Mouse (Mus musculus) MEL (cell line): ENCODE results near the gene Cotl1. TPM values are rescaled to one million over a fixed set of nuclear protein-coding genes. Genes with fewer than 3 reads are reported as not detected.

Experiments
- DNase-seq: peaks from one replicate; pipeline ENCODE4 v3.0.0; 2011; ENCODE audit warnings: low read depth, low spot score
- H3K27ac ChIP-seq: 2 replicates; pipeline ENCODE4 v1.5.1; 2012; ENCODE audit warnings: low read depth, mild to moderate bottlenecking, control low read depth, low read length, moderate library complexity; ENCODE audit not compliant: control insufficient read depth
- H3K27me3 ChIP-seq, 2 experiments: fragments of 150-350 bp in 1 of 2; sonication (generic) in 1 of 2; 2 replicates each; pipeline ENCODE4 v1.6.1; 2012; ENCODE audit warnings: low read length in 2 of 2, mild to moderate bottlenecking in 2 of 2, improper control_type of control experiment in 1 of 2, moderate library complexity in 1 of 2; ENCODE audit not compliant: insufficient read depth in 2 of 2, control insufficient read depth in 1 of 2
- H3K36me3 ChIP-seq, 2 experiments: 2 replicates each; pipeline ENCODE4 v1.6.1; 2012 to 2014; ENCODE audit warnings: low read length in 2 of 2, improper control_type of control experiment in 1 of 2, inconsistent platforms in 1 of 2, mild to moderate bottlenecking in 1 of 2; ENCODE audit not compliant: insufficient read depth in 2 of 2, control insufficient read depth in 1 of 2
- H3K4me1 ChIP-seq, 2 experiments: fragments of 150-350 bp in 1 of 2; sonication (generic) in 1 of 2; 2 replicates each; pipeline ENCODE4 v1.6.1; 2012; ENCODE audit warnings: low read length in 2 of 2, improper control_type of control experiment in 1 of 2, mild to moderate bottlenecking in 1 of 2; ENCODE audit not compliant: insufficient read depth in 2 of 2, control insufficient read depth in 1 of 2
- H3K4me3 ChIP-seq, 2 experiments: fragments of 150-350 bp in 1 of 2; sonication (generic) in 1 of 2; 2 replicates each; pipeline ENCODE4 v1.5.1; 2012; ENCODE audit warnings: low read depth in 2 of 2, low read length in 2 of 2, mild to moderate bottlenecking in 2 of 2, moderate library complexity in 2 of 2, control low read depth in 1 of 2, improper control_type of control experiment in 1 of 2; ENCODE audit not compliant: control insufficient read depth in 1 of 2, insufficient read depth in 1 of 2
- H3K79me2 ChIP-seq: 2 replicates; pipeline ENCODE4 v1.6.1; 2012; ENCODE audit warnings: mild to moderate bottlenecking, low read length, moderate library complexity; ENCODE audit not compliant: control insufficient read depth, poor library complexity, insufficient read depth
- H3K9ac ChIP-seq: 2 replicates; pipeline ENCODE4 v1.6.1; 2012; ENCODE audit warnings: low read depth, mild to moderate bottlenecking, control low read depth, low read length, moderate library complexity; ENCODE audit not compliant: control insufficient read depth, poor library complexity, severe bottlenecking
- H3K9me3 ChIP-seq: fragments of 150-350 bp; sonication (generic); replicated peaks from 2 replicates; pipeline ENCODE4 v1.6.1; 2012; ENCODE audit warnings: mild to moderate bottlenecking, low read length, improper control_type of control experiment, moderate library complexity; ENCODE audit not compliant: insufficient read depth
- BHLHE40 ChIP-seq: IDR thresholded peaks from 2 replicates; pipeline ENCODE4 v1.6.1; 2012; ENCODE audit warnings: low read depth, mild to moderate bottlenecking, inconsistent platforms, low read length, improper control_type of control experiment, borderline replicate concordance
- CTCF ChIP-seq, 3 experiments: IDR thresholded peaks in 2 of 3; conservative IDR thresholded peaks in 1 of 3; 2 replicates each; pipeline ENCODE4 v1.5.1; 2011 to 2012; ENCODE audit warnings: low read length in 3 of 3, low read depth in 2 of 3, mild to moderate bottlenecking in 2 of 3, improper control_type of control experiment in 1 of 3, inconsistent platforms in 1 of 3, mixed read lengths in 1 of 3, moderate library complexity in 1 of 3; ENCODE audit not compliant: control insufficient read depth in 1 of 3, insufficient read depth in 1 of 3, poor library complexity in 1 of 3, severe bottlenecking in 1 of 3
- ELF1 ChIP-seq: IDR thresholded peaks from 2 replicates; pipeline ENCODE4 v1.6.1; 2014; ENCODE audit warnings: low read depth, mild to moderate bottlenecking, inconsistent platforms, low read length, improper control_type of control experiment, moderate library complexity
- GABPA ChIP-seq: IDR thresholded peaks from 2 replicates; pipeline ENCODE4 v1.6.1; 2012; ENCODE audit warnings: low read depth, mild to moderate bottlenecking, inconsistent platforms, low read length, improper control_type of control experiment, moderate library complexity
- JUND ChIP-seq: IDR thresholded peaks from 2 replicates; pipeline ENCODE4 v1.6.1; 2011; ENCODE audit warnings: low read depth, mild to moderate bottlenecking, improper control_type of control experiment, low read length
- MAX ChIP-seq: IDR thresholded peaks from 2 replicates; pipeline ENCODE4 v1.6.1; 2011; ENCODE audit warnings: low read length, improper control_type of control experiment
- MAZ ChIP-seq: IDR thresholded peaks from 2 replicates; pipeline ENCODE4 v1.6.1; 2012; ENCODE audit warnings: low read depth, mild to moderate bottlenecking, inconsistent platforms, low read length, improper control_type of control experiment
- MYB ChIP-seq: IDR thresholded peaks from 2 replicates; pipeline ENCODE4 v1.6.1; 2011; ENCODE audit warnings: mild to moderate bottlenecking, low read depth, low read length, improper control_type of control experiment
- MYC ChIP-seq: IDR thresholded peaks from 2 replicates; pipeline ENCODE4 v1.6.1; 2011; ENCODE audit warnings: low read depth, mild to moderate bottlenecking, low read length, improper control_type of control experiment, moderate library complexity
- NELFE ChIP-seq: IDR thresholded peaks from 2 replicates; pipeline ENCODE4 v1.6.1; 2011; ENCODE audit warnings: low read depth, low read length, improper control_type of control experiment
- POLR2A ChIP-seq, 2 experiments: IDR thresholded peaks; 2 replicates each; pipeline ENCODE4 v1.6.1; 2011 to 2012; ENCODE audit warnings: low read length in 2 of 2, mild to moderate bottlenecking in 2 of 2, control low read depth in 1 of 2, improper control_type of control experiment in 1 of 2, low read depth in 1 of 2, moderate library complexity in 1 of 2; ENCODE audit not compliant: control insufficient read depth in 1 of 2, insufficient read depth in 1 of 2, poor library complexity in 1 of 2
- POLR2AphosphoS5 ChIP-seq: IDR thresholded peaks from 2 replicates; pipeline ENCODE4 v1.6.1; 2012; ENCODE audit warnings: low read depth, borderline replicate concordance, mild to moderate bottlenecking, inconsistent platforms, low read length, moderate library complexity, mixed read lengths
- RCOR1 ChIP-seq: IDR thresholded peaks from 2 replicates; pipeline ENCODE4 v1.6.1; 2012; ENCODE audit warnings: low read depth, mild to moderate bottlenecking, inconsistent platforms, low read length, improper control_type of control experiment
- SIN3A ChIP-seq: IDR thresholded peaks from 2 replicates; pipeline ENCODE4 v1.6.1; 2012; ENCODE audit warnings: low read length, improper control_type of control experiment, inconsistent platforms
- TAL1 ChIP-seq: IDR thresholded peaks from 2 replicates; pipeline ENCODE4 v1.6.1; 2012; ENCODE audit warnings: mild to moderate bottlenecking, inconsistent platforms, low read length, moderate library complexity, mixed read lengths
- USF2 ChIP-seq, 2 experiments: IDR thresholded peaks; 2 replicates each; pipeline ENCODE4 v1.6.1; 2011 to 2012; ENCODE audit warnings: improper control_type of control experiment in 2 of 2, low read length in 2 of 2, borderline replicate concordance in 1 of 2, inconsistent platforms in 1 of 2, low read depth in 1 of 2, mild to moderate bottlenecking in 1 of 2; ENCODE audit not compliant: insufficient read depth in 1 of 2
- ZC3H11A ChIP-seq: IDR thresholded peaks from 2 replicates; pipeline ENCODE4 v1.6.1; 2012; ENCODE audit warnings: low read depth, mild to moderate bottlenecking, inconsistent platforms, low read length, improper control_type of control experiment
- ZMIZ1 ChIP-seq: IDR thresholded peaks from 2 replicates; pipeline ENCODE4 v1.6.1; 2012; ENCODE audit warnings: low read depth, mild to moderate bottlenecking, inconsistent platforms, low read length, improper control_type of control experiment, moderate library complexity
- ZNF384 ChIP-seq: IDR thresholded peaks from 2 replicates; pipeline ENCODE4 v1.6.1; 2012; ENCODE audit warnings: low read depth, mild to moderate bottlenecking, inconsistent platforms, low read length, improper control_type of control experiment
- polyA plus RNA-seq, 2 experiments: library from polyadenylated mRNA; stranded (reverse) in 1 of 2; unstranded in 1 of 2; fragments of >175 nt in 1 of 2; fragments of >200 nt in 1 of 2; gene quantifications; 2 replicates each; pipeline versions ENCODE4 v1.2.1 to v1.2.4; 2012; ENCODE audit warnings: low replicate concordance in 2 of 2, low read depth in 1 of 2; ENCODE audit not compliant: insufficient read length in 2 of 2, insufficient read depth in 1 of 2, missing spikeins in 1 of 2
- total RNA-seq: library from RNA; depleted of rRNA; stranded (reverse); fragments of 300-350 nt; gene quantifications from 2 replicates; pipeline ENCODE4 v1.2.3, GENCODE M21; 2012

The Cotl1 gene
- total and polyA plus RNA-seq, 3 experiments = 70.3 to 114 TPM; not detected in 1

DNA sequence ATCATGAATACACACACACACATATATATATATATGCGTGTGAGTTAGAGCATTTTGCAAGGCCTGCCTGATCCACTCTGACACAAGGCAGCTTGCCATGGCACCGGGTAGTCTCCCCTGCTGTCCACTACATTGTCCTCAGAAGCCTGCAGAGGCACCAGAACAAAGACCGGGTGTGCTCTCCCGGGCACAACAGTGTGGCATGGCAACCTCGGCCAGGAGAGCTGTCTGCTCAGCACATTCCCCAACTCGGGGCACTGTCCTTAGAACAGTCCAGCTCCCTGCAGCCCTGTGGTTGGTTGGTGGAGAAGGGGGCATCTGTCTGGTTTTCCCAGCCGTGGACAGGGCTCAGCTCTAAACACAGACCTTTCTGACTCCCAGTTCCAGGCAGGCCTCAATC lies 21.0 kb downstream of the Cotl1 start:
- no peak for DNase-seq
- H3K9ac ChIP-seq = no peak overlapping the region
- no peaks in the 10 kb centered on the region for H3K79me2 ChIP-seq
- H3K4me1 ChIP-seq = peaks cover under 1 to 3% of the 10 kb centered on the region in 2 experiments; a peak in 3 of 4 replicates
- TF ChIP-seq NELFE = no peak
- no peak for TF ChIP-seq POLR2AphosphoS5
- no peak for TF ChIP-seq JUND
- TF ChIP-seq BHLHE40 = no peak
- no peak for TF ChIP-seq ELF1
- TF ChIP-seq MYB = no peak
- TF ChIP-seq USF2 (IDR thresholded peaks at IDR 0.05; ENCODE audit: borderline replicate concordance in 1 of 2, insufficient read depth in 1 of 2, low read depth in 1 of 2, low read length in 2 of 2) = no peak
- no peak for TF ChIP-seq ZC3H11A
- no peak for TF ChIP-seq POLR2A (IDR thresholded peaks at IDR 0.05; ENCODE audit: control insufficient read depth in 1 of 2, insufficient read depth in 1 of 2, low read depth in 1 of 2, low read length in 2 of 2, poor library complexity in 1 of 2)
- TF ChIP-seq GABPA = no peak
- no peak for TF ChIP-seq RCOR1
- TF ChIP-seq CTCF (IDR thresholded peaks at IDR 0.05 in 2 of 3, conservative IDR thresholded peaks at IDR 0.05 in 1 of 3; ENCODE audit: control insufficient read depth in 1 of 3, insufficient read depth in 1 of 3, low read depth in 2 of 3, low read length in 3 of 3, poor library complexity in 1 of 3, severe bottlenecking in 1 of 3) = no peak
- TF ChIP-seq, all 39 proteins: peak for 0
- Histone ChIP-seq H3K9me3 (no peaks in the 10 kb centered on the region), H3K27ac (no peak overlapping the region), H3K4me3 (no peak overlapping the region), H3K27me3 (no peaks in the 10 kb centered on the region), H3K36me3 (no peaks in the 10 kb centered on the region)

DNA sequence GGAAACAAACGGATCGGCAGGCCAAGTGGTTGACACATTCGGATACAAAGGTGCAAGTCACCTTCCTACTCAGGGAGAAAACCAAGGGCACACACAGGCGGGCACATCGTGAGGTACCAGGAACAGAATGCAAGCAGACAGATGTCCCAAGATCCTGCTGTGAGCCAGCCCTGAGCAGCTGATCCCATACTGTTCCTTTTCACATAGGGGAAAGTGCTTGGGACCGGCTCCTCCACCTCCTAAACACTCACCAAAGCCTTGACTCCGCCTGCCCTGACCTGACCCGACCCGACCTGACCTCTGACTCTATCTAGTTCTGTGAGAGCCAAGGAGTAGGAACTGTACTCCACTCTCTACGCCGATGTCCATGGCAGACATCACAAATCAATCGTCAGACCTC lies 22.9 kb downstream of the Cotl1 start:
- Histone ChIP-seq H3K4me1 (peaks cover 3 to 15% of the 10 kb centered on the region in 2 experiments), H3K4me3 (no peak overlapping the region), H3K27me3 (no peaks in the 10 kb centered on the region), H3K9ac (no peak overlapping the region), H3K27ac (no peak overlapping the region), H3K9me3 (no peaks in the 10 kb centered on the region), H3K79me2 (no peaks in the 10 kb centered on the region), H3K36me3 (peaks cover 0 to 11% of the 10 kb centered on the region in 2 experiments; a peak in 2 of 4 replicates)
- DNase-seq = no peak
- TF ChIP-seq POLR2A (IDR thresholded peaks at IDR 0.05; ENCODE audit: control insufficient read depth in 1 of 2, insufficient read depth in 1 of 2, low read depth in 1 of 2, low read length in 2 of 2, poor library complexity in 1 of 2) (no peak), MYC (no peak), ZMIZ1 (no peak), ZC3H11A (no peak), ZNF384 (no peak), NELFE (no peak), SIN3A (no peak), MAZ (no peak), MAX (no peak), TAL1 (no peak), POLR2AphosphoS5 (no peak)
